Mouse (Mus musculus) left cerebral cortex, postnatal 4 days (tissue): ENCODE measurements around the gene Bard1. TPM values are rescaled to one million over a fixed set of nuclear protein-coding genes. Genes with fewer than 3 reads are reported as not detected.

Experiments
- DNase-seq: peaks from one replicate; pipeline ENCODE4 v3.0.0-alpha.2; 2022
- intact Hi-C: fragments of 180-260 bp; cut with DNase I; formaldehyde crosslinking; loops from one replicate; pipeline ENCODE4 v1.15.1; 2025
- total RNA-seq, 2 experiments: library from RNA; stranded (reverse); gene quantifications; 2 replicates each; pipeline ENCODE4 v1.2.3; 2021

Gene Bard1
- total RNA-seq, result 1 to 10 TPM; 2.4 TPM

GRCm38 (mm10) chr1:71102344-71103173, at the start of gene Bard1:
Bard1 (minus strand) TSS chr1:71103146.
- intact Hi-C loops, result no loop called here
- DNase-seq, result peak; percentile 88

DNA sequence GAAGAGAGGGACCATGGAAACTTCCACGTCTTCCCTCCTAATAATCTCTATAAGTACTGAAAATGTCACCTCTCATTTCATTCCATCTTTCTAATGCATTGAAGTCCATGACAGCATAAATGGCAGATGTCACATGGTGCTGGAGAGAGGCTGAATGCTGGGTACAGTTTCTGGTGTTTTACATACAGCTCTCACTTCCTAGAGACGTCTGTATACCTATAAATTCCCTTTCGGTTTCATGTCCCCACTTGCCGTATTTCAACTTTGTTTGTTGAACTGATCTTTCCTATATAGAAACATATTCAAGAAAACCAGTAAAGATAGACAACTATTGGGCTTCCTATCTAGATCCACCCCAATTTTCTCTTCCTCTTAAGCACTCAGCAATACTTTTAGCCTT, 24.2 kb upstream of the Bard1 start:
- no peak for DNase-seq
- intact Hi-C loops, result no loop called here

- DNase-seq, result no peak
- intact Hi-C loops, result no loop called here
Measured at GRCm38 (mm10) chr1:71118511-71118910, 15.6 kb upstream of the Bard1 start.

GRCm38 (mm10) chr1:71117253-71117652, 14.3 kb upstream of the Bard1 start:
- intact Hi-C loops, result no loop called here
- no peak for DNase-seq

DNA sequence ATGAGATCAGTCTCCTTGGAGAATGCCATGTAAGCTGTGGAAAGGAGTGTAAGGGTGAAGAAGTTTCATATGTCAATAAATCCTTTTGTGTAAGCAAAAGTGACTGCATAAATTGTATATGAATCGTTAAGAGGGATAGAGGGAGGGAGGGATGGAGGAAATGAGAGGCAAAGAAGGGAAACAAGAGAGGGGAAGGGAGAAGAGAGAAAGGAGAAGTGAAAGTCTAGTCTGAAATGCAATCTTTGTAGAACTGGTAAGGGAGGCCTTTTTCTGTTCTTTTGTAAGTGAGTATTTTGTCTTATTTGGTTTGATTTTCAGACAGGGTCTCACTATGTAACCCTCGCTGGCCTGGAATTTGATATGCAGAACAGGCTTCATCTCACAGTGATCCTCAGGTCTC, 12.8 kb upstream of the Bard1 start:
- no peak for DNase-seq
- intact Hi-C loops, result no loop called here

DNA sequence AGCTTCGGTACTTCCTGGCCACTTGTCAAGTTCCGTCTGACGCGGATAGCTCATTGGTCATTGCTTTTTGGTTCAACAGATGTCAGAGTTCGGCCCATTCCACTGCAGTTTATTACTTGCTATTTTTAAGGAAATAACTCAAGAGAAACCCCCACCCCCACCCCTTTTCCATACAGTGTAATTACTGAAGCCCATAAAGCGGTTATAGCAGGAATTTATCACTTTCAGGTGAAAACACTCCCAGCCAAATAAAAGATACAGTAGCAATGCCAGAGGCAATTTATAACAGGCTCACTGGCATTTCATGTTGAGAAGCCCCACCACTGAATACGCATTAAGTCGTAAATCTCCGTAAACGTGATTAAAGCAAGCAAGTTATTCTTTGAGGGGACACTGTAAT, 6.9 kb upstream of the Bard1 start:
- intact Hi-C loops, result no loop called here

DNA sequence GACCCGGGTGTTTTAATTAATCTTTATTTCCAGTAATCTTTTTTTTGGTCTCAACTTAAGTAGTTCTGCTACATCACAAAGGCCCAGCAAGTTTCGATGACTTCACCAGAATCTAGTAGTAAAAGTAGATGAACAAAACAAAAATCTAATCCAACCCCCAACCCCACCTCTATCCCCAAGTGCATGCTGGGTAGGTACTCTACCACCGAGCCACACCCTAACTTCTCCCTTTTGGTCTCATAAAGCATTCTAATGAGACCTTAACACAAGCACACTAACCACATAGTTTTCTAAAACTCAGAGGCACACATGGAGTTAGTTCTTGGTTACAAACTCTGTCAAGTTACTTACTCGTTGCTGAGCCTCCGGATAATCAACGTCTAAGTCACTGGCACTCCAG, 3.2 kb upstream of the Bard1 start:
- intact Hi-C loops, result no loop called here
- no peak for DNase-seq

More for the DNA sequence above, 6.9 kb upstream of the Bard1 start:
- DNase-seq, result no peak

DNA sequence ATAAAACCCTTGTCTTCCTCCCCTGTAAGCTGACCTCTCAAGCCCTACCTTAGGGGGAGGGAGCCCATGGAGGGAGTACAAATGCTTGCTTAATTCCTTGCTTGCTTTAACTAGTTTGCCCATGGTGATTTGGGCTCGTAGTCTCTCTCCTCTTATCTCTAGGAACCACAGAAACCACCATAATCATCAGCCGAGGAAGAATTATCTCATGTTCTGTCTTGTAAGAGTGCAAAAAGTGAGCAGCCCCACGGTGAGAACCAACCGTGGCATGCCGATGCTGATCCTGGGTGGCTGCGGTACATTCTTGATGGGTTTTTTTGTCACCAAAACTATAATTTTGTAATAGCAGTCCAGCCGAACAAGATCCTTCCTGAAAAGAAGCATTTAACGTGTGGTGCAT, 2.8 kb upstream of the Bard1 start:
- no peak for DNase-seq
- intact Hi-C loops, result no loop called here

DNA sequence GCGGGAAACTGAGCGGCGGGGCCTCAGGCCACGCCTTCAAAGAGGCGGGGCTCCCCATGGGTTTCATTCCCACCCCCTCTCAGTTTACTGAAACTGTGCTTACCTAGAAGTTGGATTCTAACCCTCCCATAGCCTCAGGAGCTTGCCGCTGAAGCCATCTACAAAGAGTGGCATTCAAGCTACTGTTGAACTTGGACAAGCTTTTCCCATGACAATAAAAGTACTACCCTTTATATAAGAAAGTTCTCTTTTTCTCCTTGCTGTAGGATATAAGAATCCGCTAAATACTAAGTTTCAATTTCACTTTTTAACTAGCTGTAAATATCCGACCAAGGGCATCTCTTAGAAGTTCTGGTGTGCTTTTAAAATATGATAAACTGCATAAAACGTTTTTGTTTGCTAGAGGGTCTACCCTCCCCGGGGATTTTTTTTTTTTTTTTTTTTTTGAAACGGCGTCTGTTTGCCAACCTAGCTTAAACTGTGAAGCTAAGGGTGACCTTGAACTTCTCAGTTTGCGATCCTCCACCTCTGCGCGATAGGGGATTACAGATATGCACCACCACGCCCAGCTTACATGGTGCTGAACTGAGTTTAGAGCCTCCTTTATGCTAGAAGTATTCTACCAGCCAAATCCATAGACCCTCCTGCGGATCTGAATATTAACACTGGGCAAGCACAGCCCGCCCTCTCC, 373 bp upstream of the Bard1 start:
- no peak for DNase-seq
- intact Hi-C loops, result no loop called here

GRCm38 (mm10) chr1:71101369-71101970, 1.5 kb downstream of the Bard1 start:
- intact Hi-C loops, result no loop called here
- no peak for DNase-seq

GRCm38 (mm10) chr1:71100591-71101368, 2.2 kb downstream of the Bard1 start:
- no peak for DNase-seq
- intact Hi-C loops, result no loop called here

DNA sequence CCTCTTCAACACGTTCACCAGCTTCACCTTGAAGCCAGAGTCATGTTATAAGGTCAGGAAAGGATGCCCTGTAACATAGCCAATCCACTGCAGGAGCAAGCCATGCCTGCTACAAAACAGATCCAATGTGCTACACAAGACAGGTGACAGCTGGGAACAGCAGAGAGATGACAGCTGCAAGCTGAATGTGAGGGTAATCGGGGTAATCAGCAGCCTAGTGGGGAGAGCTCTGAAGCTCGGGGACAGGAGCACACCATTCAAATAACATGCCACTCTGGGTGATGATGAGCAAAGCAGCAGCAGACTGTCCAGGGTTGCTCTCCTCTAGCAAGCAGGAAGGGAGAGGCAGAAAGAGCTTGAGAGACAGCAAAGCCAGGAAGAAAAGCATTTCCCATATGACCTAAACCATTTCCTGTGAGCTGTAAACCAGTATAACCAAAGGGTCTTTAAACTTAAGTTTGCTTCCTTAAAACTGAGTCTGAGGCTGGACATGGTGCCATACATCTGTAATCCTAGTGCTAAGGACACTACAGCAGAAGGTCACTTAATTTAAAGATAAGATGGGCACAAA, 2.9 kb downstream of the Bard1 start:
- intact Hi-C loops, result no loop called here
- DNase-seq, result peak; percentile 19

DNA sequence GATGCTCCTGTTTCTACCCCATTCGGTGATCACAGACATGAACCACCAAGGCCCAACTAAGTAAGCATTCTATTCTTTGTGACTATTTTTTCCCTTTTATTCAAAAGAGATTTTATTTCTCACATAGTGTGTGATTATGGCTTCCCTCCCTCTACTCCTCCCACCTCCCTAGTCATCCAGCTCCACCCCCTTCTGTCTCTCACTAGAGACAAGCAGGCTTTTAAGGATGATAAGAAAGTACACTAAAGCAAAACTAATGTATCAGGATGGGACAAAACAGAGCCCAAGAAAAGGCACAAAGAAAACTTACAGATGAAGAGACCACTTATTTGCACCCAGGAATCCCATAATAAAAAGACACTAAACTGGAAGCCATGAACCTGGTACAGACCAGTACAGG, 6.9 kb downstream of the Bard1 start:
- intact Hi-C loops, result no loop called here

DNA sequence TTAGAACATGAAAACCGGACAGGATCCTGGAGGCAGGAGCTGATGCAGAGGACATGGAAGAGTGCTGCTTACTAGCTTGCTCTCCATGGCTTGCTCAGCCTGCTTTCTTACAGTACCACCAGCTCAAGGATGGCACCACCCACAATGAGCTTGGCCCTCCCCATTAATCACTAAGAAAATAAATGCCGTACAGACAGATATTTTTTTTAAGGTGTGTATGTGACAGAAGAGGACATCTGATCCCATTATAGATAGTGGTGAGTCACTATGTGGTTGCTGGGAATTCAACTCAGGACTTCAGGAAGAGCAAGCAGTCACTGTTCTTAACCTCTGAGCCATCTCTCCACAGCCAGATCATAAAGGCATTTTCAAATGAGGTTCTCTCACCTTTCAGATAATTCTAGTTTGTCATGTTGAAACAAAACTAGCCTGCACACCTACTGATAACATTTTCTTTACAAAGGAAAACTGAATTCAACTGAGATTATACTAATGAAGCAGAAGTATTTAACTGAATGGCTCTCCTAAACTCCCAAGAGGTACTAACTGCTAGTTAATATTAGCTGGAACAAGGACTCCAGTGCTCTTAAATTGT, 7.6 kb downstream of the Bard1 start:
- no peak for DNase-seq
- intact Hi-C loops, result no loop called here

More for the DNA sequence above, 6.9 kb downstream of the Bard1 start:
- no peak for DNase-seq

GRCm38 (mm10) chr1:71075651-71076050, 27.3 kb downstream of the Bard1 start:
- DNase-seq, result no peak
- intact Hi-C loops, result no loop called here

- no peak for DNase-seq
- intact Hi-C loops, result no loop called here
Measured at GRCm38 (mm10) chr1:71070771-71071170, 32.2 kb downstream of the Bard1 start.

GRCm38 (mm10) chr1:71068728-71069304, 34.1 kb downstream of the Bard1 start:
- no peak for DNase-seq
- intact Hi-C loops, result no loop called here

DNA sequence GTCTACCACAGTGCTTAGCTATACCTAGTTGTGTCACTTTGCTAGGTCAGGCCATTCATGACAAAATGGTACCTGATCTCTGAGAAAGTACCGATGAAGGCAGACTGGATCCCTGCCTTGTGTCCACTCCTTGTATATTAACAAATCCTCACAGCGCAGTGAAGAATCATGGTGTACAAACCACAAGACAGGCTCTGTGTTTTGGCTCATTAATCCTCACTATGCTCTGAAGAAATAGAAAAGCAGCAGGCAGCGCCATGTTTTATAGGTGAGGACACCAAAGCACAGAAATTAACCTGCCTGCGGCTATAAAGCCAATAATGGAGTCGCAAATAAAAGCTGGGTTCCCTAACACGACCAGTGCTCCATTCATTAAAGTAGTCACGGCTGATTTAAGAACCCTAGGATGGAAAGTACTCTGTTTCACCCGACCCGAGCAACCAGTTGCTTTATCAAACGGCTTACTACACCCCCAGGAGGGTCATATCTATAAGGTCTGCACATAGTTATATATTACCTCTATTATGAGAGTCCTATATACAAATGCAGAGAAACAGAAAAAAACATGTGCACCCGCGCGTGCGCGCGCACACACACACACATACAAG, 39.0 kb downstream of the Bard1 start:
- intact Hi-C loops, result no loop called here
- DNase-seq, result no peak

DNA sequence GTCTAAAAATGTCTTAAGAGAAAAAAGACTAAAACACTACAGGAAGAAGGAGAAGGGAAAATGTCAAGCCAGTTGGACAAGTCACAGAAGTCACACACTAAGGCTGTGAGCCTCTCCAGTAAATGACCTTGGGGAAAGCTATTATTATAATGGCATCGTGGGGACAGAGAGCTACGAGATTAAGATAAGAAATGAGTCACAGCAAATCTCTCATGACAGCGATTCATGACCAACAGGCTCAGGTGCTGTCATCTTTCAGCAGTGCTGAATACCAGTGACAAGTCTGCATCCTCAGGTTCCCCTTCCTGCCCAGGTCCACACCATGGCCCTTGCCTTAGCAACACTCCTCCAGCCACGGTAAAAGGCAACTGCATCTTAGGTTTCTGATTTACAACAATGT, 46.8 kb downstream of the Bard1 start:
- no peak for DNase-seq
- intact Hi-C loops, result no loop called here

- intact Hi-C loops, result no loop called here
- no peak for DNase-seq
Measured at GRCm38 (mm10) chr1:71055454-71055853, 47.5 kb downstream of the Bard1 start.
